Mouse (Mus musculus): ENCODE data around the gene Rexo5.

GRCm38 (mm10) chr7:119766996-119767395 is 26.8 kb upstream of the Rexo5 start:
- TF ChIP-seq CTCF (IDR thresholded peaks at IDR 0.05; ENCODE audit: low read depth) (no peak), EP300 (IDR thresholded peaks at IDR 0.05; ENCODE audit: low read depth) (no peak)
